Comparison of ENCODE assay signal across 8 mouse cellular contexts in genomic region chr11:116127156-116127980, GRCm38 (mm10). TPM values are rescaled to one million over a fixed set of nuclear protein-coding genes. Genes with fewer than 3 reads are reported as not detected.
DNase-seq lines count a peak whose midpoint lies in the region; ATAC-seq and TF ChIP-seq lines count a peak whose summit lies in the region.

Trim47 (minus strand) TSS chr11:116127210.

- TF ChIP-seq POLR2A in testis, adult 2 months (IDR thresholded peaks at IDR 0.05; ENCODE audit: control insufficient read depth, low read depth, low read length) = no peak

- no peaks in the 10 kb centered on the region for H3K9me3 ChIP-seq in embryonic facial prominence, embryonic 14.5 days (ENCODE audit: control insufficient read depth, low read length)

- peak within 1 kb of the TSS; percentile 46; the same call in 1 of the 2 replicates for H3K9ac ChIP-seq in embryonic facial prominence, embryonic 14.5 days (ENCODE audit: low read depth, low read length)

- intact Hi-C loops in left cerebral cortex, postnatal 4 days (cut with DNase I) = loop anchor here (10.0 kb wide), 1 partner anchor 93 kb away; the partner anchor contains the start of gene Unk
- intact Hi-C loops in left cerebral cortex, postnatal 14 days (cut with DNase I) = no loop called here
- intact Hi-C loops in heart, postnatal 25 days (cut with DNase I) = no loop called here

- peak within 1 kb of the TSS; percentile 24 for H3K4me3 ChIP-seq in embryonic facial prominence, embryonic 14.5 days (ENCODE audit: low read depth, low read length)
- no peak within 1 kb of the TSS for H3K4me3 ChIP-seq in testis, adult 2 months (ENCODE audit: control insufficient read depth, low read depth, low read length)

- H3K27me3 ChIP-seq in embryonic facial prominence, embryonic 14.5 days (replicated peaks; ENCODE audit: control insufficient read depth, insufficient read depth, low read length) = no peaks in the 10 kb centered on the region
- no peaks in the 10 kb centered on the region for H3K27me3 ChIP-seq in testis, adult 2 months (ENCODE audit: control insufficient read depth, insufficient read depth, low read length)

- ATAC-seq in embryonic facial prominence, embryonic 14.5 days (ENCODE audit: low read depth) = peak; percentile 20; the same call in 1 of the 2 replicates
- ATAC-seq in megakaryocyte-erythroid progenitor cell, adult 5-6 weeks (replicated peaks; ENCODE audit: low FRiP score, low TSS enrichment, poor library complexity, severe bottlenecking) = peak; percentile 54

- peaks cover 13% of the 10 kb centered on the region for H3K4me1 ChIP-seq in embryonic facial prominence, embryonic 14.5 days (ENCODE audit: control insufficient read depth, insufficient read depth, low read length)
- H3K4me1 ChIP-seq in testis, adult 2 months (ENCODE audit: control insufficient read depth, insufficient read depth, low read length) = peaks cover 15% of the 10 kb centered on the region

- peak; percentile 87 for DNase-seq in left cerebral cortex, postnatal 4 days
- no peak for DNase-seq in left cerebral cortex, postnatal 14 days (ENCODE audit: low spot score in 2 of 2)
- peak; percentile 79 for DNase-seq in embryonic facial prominence, embryonic 14.5 days (ENCODE audit: low spot score)
- DNase-seq in heart, postnatal 25 days (ENCODE audit: low spot score) = peak; percentile 71
- DNase-seq in kidney, postnatal 4 days = peak; percentile 94 to 96
- DNase-seq in layer of hippocampus, adult 18-20 months (ENCODE audit: low spot score in 2 of 2) = no peak

- 23% methylated on average over 23 of the region's 23 CpGs for WGBS in embryonic facial prominence, embryonic 14.5 days

- TF ChIP-seq CTCF in testis, adult 2 months (IDR thresholded peaks at IDR 0.05; ENCODE audit: control insufficient read depth, insufficient read depth, insufficient replicate concordance, low read depth, low read length) = no peak

- H3K4me2 ChIP-seq in embryonic facial prominence, embryonic 14.5 days (ENCODE audit: low read depth, low read length) = peak within 1 kb of the TSS; percentile 39

- no peak within 1 kb of the TSS for H3K27ac ChIP-seq in embryonic facial prominence, embryonic 14.5 days (replicated peaks; ENCODE audit: low read depth, low read length)
- H3K27ac ChIP-seq in testis, adult 2 months (ENCODE audit: control insufficient read depth, insufficient read depth, low read depth, low read length) = peak within 1 kb of the TSS; percentile 51

- peaks cover 15% of the 10 kb centered on the region for H3K36me3 ChIP-seq in embryonic facial prominence, embryonic 14.5 days (ENCODE audit: control insufficient read depth, insufficient read depth, low read length)
- H3K36me3 ChIP-seq in testis, adult 2 months (ENCODE audit: control insufficient read depth, insufficient read depth, low read length) = no peaks in the 10 kb centered on the region

RNA-seq across cellular contexts. Expression of gene Trim47, which starts in this region (rescaled TPM):
- 1 to 10 TPM; 9.2 to 9.3 TPM for total RNA-seq in left cerebral cortex, postnatal 4 days (2021)
- total RNA-seq in left cerebral cortex, postnatal 14 days (2021) = 1 to 10 TPM; 8.7 to 9.0 TPM
- polyA plus RNA-seq in embryonic facial prominence, embryonic 14.5 days (2014; fragmentation: Nextera tagmentation; extraction: Ambion mirVana) = 25.6 and 29.0 TPM in 2 replicates
- total RNA-seq in heart, postnatal 25 days (2021) = 10 to 100 TPM; 27.0 to 37.6 TPM
- total RNA-seq in megakaryocyte-erythroid progenitor cell, adult 5-6 weeks (2014; fragmentation: Nextera tagmentation) = 8.7 and 12.2 TPM in 2 replicates
- total RNA-seq in megakaryocyte-erythroid progenitor cell, adult 5-6 weeks (2017) = 2.3 and 6.5 TPM in 2 replicates
- polyA plus RNA-seq in testis, adult 2 months (2012; rRNA removed) = 6.6 and 8.3 TPM in 2 replicates
- total RNA-seq in layer of hippocampus, adult 18-20 months (2021) = 1 to 10 TPM; 4.8 to 6.2 TPM

Comparison
In these comparisons a context has a peak if more than half of its experiments do, and no peak if none do; other contexts are left out.
1. DNase-seq: peak in left cerebral cortex, postnatal 4 days (single experiment), embryonic facial prominence, embryonic 14.5 days (single experiment), heart, postnatal 25 days (single experiment) and kidney, postnatal 4 days (2 of 2); none in left cerebral cortex, postnatal 14 days (0 of 2) and layer of hippocampus, adult 18-20 months (0 of 2).